Mouse (Mus musculus): ENCODE measurements around the gene Aktip.

The Aktip gene

DNA sequence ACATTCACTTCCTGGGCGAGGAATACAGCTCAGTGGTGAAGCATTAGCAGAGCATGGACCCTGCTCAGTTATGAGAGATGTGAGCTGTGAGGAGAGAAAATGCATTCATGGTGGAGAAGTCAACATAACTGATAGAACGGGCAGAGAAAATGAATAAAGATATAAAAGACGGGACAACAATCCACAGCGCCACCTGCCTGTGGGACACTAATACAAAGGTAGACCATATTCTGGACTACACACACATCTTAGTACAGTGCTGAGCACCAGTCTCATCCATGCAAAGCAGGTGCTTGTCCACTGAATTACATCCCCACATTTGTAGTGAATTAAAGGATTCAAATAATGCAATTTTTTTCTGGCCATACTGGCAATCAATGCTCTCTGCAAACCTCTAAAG, 82.2 kb downstream of the Aktip start:
- no peak for DNase-seq

DNA sequence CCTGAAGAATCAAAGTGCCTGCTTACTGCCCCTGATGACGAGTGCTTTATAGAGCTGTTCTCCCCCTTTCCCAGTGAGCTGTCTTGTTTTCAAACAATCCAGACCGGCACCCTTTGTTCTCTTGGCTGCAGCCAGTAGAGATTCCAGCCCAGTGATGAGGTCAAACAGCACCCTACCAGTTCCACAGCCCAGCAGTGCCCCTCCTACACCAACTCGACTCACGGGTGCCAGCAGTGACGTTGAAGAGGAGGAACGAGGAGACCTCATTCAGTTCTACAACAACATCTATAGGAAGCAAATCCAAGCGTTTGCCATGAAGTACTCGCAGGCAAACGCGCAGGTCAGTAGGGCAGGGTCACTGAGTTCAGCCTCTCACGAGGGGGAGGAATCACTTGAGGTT, 84.9 kb downstream of the Aktip start:
- peak; percentile 34 for DNase-seq

DNA sequence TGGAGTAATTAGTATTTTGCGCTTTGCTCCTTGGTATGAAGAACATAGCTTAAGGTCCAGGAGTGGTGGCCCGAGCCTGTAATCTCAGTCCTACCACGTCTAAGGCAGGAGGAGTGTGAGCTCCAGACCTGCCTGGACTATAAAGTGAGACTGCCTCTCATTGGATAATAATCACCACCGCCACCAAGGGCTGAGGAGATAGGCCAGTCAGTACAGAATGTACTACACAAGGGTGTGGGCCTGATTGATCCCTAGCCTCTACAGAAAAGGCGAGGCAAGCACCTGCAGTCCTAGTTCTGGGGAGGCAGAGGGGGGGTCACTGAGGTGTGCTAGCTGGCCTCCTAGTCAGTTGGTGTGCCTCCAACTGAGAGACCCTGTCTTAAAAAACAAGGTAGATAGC, 85.3 kb downstream of the Aktip start:
- no peak for DNase-seq

DNA sequence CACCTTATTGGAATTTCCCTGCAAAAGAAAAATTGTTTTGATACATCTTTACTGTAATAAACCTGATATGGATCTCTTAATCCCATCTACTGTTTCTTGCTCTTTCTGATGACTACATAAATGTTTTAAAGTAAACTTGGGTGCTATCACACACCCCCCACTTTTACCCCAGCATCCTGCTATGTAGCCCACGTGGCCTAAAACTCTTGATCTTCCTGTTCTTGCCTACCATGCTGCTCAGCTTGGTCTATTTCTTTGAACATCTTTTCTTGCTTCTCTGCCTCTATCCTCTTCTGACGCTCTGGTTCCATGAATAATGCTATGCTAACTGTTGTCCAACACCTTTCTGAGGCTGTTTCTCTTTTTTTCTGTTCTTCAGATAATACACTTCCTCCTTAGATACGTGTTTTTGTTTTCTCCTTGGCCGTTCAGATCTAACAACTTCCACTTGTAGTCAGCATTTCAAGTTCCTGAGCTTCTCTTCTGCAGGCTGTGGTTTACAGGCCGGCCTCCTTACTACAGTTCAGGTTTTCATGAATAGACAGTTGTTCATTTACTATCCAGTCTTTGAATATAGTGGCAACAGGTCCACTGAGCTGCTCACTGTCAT, 87.8 kb downstream of the Aktip start:
- DNase-seq: no peak

DNA sequence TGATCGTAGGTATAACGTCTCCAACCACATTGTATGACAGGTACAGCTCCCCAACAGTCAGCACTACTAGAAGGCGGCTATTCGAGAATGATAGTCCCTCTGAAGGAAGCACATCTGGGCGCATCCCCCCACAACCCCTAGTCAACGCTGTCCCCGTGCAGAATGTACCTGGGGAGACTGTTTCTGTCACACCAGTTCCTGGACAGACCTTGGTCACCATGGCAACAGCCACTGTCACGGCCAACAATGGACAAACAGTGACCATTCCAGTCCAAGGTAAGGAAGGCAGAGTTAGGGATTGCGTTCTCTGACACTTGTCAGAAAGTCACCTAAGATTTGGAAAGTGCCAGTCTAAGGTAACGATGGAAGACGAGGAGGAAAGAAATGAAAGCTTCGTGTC, 93.5 kb downstream of the Aktip start:
- no peak for DNase-seq

DNA sequence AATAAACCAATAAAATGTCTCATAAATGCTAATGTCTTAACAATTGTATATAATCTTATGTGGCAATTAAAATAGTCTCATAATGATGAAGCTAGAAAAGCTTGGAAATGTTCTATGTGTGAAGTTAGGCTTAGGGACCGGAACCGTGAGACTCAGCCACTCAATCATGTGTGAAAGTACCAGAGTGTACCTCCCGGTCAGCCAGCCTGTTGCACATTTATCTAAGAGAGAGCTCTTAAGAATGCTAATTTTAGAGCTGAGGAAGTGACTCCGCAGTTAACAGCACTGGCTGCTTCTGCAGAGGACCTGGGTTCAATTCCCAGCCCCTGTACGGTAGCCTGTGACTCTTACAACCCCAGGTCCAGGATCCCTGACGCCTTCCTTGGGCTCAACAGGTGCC, 101.7 kb downstream of the Aktip start:
- DNase-seq: no peak

DNA sequence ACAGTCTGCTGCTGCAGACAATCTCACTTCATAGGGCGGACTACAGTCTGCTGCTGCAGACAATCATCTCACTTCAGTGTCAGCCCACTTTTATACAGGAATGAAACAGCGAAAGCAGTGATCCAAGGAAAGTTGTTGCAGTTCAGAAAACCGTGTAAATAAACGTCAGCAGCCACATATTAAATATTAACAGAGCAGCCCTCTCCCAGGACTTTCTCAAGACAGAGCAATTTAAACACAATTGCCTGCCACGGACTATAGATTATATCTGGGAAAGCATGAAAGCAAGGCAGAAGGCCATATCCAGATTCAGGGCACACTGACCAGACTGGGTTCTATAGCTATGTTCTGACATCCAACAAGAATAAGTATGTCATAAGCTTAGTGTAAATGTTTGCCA, 105.6 kb downstream of the Aktip start:
- peak; percentile 31 for DNase-seq

DNA sequence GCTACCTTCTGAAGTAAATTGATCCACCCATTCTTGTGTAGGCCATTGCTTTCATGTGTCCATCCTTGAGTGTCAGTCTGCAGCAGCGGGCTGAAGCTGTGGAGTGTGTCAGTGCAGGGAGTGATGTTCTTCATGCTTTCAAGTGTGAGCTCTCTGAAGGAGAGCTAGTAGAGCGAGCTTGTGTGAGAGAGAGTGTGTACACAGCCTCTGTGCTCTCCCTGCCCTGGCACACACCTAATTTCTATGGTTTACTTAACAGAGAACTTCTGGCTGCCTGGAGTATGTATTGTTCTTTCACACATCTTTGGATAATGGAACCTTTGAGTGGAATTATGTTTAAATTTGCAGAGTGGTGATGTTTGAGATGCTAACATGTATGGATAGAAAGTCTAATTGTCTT, 110.2 kb downstream of the Aktip start:
- DNase-seq: no peak

DNA sequence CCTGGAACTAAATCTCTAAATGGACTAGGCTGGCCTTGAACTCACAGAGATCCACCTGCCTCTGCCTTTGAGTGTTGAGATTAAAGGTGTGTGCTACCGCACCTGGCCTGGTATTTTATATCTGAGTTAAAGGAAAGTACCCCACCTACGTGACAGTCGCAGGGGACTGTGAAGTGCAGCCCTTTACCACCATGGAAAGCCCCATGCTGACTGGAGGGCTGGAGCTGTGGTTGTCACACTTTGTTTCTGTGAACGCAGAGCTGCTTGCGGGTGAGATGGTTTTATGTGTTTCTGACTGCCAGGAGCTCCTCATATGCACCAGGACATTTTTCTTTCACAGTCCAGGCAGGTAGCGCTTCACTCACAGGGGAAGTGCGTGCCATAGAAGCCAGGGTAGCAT, 111.3 kb downstream of the Aktip start:
- DNase-seq: no peak

DNA sequence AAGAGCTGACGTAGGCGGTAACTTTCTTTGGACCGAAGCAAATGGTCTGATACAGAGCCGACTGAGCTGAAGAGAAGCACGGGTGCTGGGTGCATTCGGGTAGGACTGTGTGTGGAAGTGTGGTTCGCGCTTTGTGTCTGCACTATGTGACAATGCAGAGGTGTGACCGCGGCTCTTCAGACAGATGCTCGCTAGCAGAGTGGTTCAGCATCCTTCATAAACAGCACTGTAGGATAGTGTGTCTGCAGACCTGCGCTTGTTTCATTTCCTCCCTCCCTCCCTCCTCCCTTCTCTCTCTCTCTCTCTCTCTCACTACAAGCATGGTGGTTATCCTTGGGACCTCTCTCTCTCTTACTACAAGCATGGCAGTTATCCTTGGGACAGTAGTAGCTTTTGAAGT, 117.3 kb downstream of the Aktip start:
- DNase-seq: no peak

DNA sequence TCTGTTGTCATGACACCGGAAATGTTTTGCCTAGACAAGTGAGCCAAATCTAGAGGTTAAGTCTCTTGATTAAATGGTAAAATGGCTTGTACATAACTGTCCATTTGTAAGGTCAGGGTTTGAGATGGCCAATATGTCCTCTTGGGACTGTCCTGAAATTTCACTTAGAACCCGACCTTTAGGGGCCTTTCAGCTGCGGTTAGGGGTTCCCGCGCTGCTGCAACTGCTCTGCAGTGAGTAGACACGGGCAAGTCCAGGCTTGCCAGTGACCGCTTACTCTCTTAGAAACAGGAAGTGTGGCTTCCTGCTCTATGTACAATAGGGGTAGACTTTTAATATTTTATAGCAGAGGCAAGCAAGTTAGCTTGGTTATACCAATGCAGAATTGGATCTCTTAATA, 117.9 kb downstream of the Aktip start:
- no peak for DNase-seq

DNA sequence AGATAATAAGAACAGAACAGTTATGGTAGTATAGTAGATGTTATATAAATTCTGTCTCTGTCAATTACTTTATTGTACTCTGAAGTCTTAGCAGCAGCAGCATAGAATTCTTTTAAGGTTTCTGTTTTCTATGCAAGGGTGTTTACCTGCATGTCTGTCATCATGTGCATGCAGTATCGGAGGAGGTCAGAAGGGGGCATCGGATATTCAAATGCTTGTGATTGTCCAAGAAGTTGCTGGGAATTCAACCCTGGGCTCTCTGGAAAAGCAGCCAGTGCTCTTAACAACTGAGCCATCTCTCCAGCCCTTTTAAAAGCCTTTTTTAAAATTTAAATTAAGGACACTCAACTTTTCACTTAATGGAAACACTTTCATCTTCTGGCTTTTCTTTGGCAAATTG, 120.1 kb downstream of the Aktip start:
- DNase-seq: no peak

DNA sequence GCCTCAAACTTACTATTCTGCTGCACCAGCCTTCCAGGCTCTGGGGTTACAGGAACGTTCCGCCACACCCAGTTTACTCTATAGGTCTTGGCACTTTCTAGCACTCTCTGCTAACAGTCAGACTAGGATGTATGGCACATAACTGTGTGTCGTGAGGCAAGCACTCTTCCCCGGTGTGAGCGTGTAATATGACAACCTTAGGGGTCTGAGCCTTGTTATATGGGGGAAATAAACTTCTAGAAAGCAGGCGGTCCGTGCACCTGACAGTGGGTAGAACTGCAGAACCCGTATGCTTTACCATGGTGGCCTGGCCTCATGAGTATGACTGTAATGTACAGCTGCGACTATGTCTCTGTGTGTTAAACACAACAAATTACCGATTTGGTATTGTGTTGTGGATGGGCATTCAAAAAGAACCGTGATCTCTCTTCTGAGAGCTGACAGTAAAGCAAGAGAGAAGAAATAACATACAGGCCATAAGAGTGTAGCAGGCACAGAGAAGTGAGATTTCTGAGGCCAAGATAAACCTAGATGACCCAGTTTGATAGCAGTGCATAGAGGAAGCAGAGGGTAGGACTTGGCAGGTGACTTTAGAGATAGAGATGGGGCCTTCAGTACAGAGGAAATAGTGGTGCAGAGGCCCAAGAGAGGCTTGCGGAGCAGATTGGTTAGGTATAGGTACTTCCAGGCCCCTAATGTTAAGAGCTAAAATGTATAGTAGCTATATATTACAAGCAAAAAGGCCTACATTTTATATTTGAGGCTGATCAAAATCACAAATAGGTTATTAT, 122.5 kb downstream of the Aktip start:
- DNase-seq: no peak

DNA sequence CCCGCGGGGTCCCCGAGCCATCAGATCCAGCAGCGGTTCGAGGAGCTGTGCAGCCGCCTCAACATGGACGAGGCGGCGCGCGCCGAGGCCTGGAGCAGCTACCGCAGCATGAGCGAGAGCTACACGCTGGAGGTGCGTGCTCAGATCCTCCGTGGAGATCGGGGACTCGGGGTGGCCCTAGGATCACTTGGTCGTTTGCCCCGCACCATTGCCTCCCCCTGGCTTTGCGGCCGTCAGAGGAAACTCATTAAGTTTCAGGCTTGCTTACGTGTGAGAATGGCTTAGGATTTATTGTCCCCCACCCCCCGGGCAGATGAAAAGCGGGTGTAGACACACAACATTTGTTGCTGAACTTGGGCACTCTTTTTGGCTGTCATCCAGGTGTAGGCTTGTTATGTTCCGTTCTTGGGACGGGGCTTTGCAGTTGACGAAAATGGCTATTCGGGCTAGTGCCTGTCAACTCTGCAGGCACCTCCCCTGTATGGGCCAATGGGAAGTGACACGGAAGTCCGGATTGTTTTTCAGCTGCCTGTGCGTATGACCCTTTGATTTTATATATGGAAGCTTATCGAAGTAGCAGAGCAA, 129.4 kb downstream of the Aktip start:
- peak; percentile 85 for DNase-seq

DNA sequence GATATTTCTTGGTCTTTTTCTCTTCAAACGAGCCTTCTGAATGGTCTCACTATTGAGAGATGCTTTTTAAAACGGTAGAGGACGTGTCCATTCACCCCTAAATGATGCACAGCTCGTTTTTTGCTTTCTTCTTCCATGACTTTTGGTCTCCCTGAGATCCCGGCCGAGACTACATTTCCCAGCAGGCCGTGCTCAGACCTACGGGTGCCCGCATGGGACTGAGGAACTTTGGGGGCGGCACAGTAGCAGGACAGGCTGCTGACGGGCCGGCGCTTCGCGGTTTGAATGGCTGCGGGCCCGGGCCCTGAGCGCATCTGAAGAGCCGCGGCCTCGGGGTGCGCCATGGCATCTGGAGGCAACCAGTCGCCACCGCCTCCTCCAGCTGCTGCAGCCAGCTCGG, 129.9 kb downstream of the Aktip start, which contains the start of gene Rbl2:
TSS of gene Rbl2 (plus strand) at position 224 of the 400 bp plus-strand sequence.
- peak; percentile 95 for DNase-seq

DNA sequence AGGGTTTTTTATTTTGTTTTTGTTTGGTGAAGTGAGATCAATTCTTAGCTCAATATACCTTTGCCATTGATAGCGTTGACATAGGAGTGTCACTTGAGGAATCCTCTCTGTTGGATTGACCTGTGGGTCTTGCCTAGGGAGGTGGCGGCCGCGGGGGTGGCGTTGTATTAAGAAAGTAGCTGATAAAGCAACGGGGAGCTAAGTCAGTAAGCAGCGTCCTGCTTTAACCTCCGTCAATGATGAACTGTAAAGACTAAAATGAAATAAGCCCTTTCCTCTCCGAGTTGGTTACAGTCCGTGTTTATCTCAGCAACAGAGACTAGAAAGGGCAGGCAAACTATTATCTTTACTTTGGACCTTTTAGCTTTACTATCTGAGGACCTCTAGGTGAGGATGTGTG, 130.4 kb downstream of the Aktip start:
- peak; percentile 29 for DNase-seq

DNA sequence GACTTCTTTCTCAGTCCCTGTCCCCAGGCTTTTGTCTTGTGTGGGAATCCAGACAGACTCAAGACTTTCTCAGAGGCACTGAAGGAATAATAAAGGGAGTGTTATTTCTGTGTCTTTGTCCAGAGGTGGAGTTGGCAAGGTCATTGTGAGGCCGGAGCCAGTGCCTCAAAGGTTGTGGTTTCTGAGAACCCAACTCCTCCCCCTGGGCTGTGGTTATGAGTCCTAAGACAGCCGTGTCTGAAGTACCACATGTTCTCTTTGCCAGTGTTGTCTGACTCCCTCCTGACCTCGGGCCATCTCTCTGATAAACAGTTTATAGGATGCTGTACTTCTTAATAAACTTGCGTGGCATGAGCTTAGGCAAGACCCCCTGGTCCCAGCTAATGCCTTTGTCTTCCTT, 134.6 kb downstream of the Aktip start:
- no peak for DNase-seq

Measured in kidney, adult 18-20 months (tissue).